Mouse (Mus musculus): ENCODE measurements around the gene Bmp10. TPM values are rescaled to one million over a fixed set of nuclear protein-coding genes. Genes with fewer than 3 reads are reported as not detected.

Gene Bmp10
- polyA plus RNA-seq, 2 experiments = 0.18 to 0.65 TPM

DNA sequence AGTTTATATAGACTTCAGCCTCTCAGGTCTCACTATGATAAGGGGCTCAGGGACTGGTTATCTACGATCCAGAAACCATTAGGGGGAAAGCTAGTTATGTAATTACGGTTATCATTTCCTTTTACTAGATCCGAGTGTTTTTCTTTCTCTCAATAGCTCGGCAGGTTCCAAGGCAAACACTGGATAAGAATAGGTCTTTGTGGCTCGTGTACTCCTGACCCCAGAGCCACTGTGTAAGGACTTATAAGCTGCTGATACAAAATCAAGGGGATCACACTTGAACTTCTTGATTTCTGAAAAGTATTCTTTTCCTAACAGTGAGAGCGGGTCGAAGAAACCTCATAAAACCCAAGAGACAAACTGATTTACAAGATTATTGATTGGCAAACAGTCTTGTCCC, 39.9 kb upstream of the Bmp10 start, which contains the start of gene Gkn3:
Gkn3 (minus strand) TSS at position 59 of the 400 bp plus-strand sequence.
- TF ChIP-seq CTCF (IDR thresholded peaks at IDR 0.05; ENCODE audit: low read depth) (no peak), EP300 (IDR thresholded peaks at IDR 0.05; ENCODE audit: low read depth) (no peak)
- no peak within 1 kb of the TSS for H3K4me2 ChIP-seq (ENCODE audit: low read depth)
- ATAC-seq (ENCODE audit: insufficient read depth) (no peak), DNase-seq (ENCODE audit: low read depth in 3 of 3, low spot score in 3 of 3) (no peak)
- 31% methylated on average over 7 of the region's 7 CpGs for WGBS (ENCODE audit: insufficient replicate concordance)
- no peak within 1 kb of the TSS for H3K27ac ChIP-seq
- no peaks in the 10 kb centered on the region for H3K27me3 ChIP-seq (ENCODE audit: control insufficient read depth, insufficient read depth, low read length)
- no peak within 1 kb of the TSS for H3K4me3 ChIP-seq (ENCODE audit: insufficient read depth in 1 of 2, low read depth in 2 of 2, low read length in 2 of 2)
- no peaks in the 10 kb centered on the region for H3K36me3 ChIP-seq (replicated peaks; ENCODE audit: control insufficient read depth, insufficient read depth, low read depth)
- no peak within 1 kb of the TSS for H3K9ac ChIP-seq (replicated peaks)
- no peaks in the 10 kb centered on the region for H3K9me3 ChIP-seq (ENCODE audit: control insufficient read depth, low read length)
- peaks cover 0 to 17% of the 10 kb centered on the region in 2 experiments; a peak in 3 of 4 replicates for H3K4me1 ChIP-seq (replicated peaks; ENCODE audit: control insufficient read depth in 2 of 2, insufficient read depth in 2 of 2, low read length in 1 of 2)

DNA sequence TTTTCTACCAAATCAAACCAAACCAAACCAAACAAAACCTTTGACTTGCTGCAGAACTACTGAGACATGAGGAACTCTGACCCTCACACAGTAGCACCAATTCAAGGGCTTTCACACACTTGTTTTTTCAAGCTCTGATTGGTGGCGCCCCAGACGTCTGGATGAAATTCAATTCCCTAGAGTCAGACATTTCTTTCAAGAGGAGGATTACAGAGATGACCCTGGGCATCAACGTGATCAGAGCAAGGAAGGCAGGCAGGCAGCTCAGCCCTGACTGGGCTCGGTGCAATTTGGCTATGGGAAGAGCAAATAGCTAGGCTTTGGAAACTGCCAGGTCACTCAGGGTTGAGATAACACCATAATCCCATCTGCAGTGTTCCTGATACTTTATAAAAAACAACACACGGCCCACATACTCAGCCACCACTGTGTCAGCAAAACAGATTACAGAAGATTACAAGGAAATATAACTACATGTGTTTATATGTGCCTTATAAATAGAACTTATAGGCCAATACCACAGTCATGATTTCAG, 39.3 kb upstream of the Bmp10 start:
- Histone ChIP-seq H3K9ac (replicated peaks) (no peak overlapping the region), H3K4me1 (replicated peaks; ENCODE audit: control insufficient read depth in 2 of 2, insufficient read depth in 2 of 2, low read length in 1 of 2) (peaks cover 0 to 17% of the 10 kb centered on the region in 2 experiments; a peak in 3 of 4 replicates), H3K4me2 (ENCODE audit: low read depth) (no peak overlapping the region), H3K9me3 (ENCODE audit: control insufficient read depth, low read length) (no peaks in the 10 kb centered on the region), H3K4me3 (ENCODE audit: insufficient read depth in 1 of 2, low read depth in 2 of 2, low read length in 2 of 2) (no peak overlapping the region), H3K27me3 (ENCODE audit: control insufficient read depth, insufficient read depth, low read length) (no peaks in the 10 kb centered on the region), H3K36me3 (replicated peaks; ENCODE audit: control insufficient read depth, insufficient read depth, low read depth) (no peaks in the 10 kb centered on the region), H3K27ac (no peak overlapping the region)
- WGBS (ENCODE audit: insufficient replicate concordance) = 20% methylated on average over 5 of the region's 5 CpGs
- DNase-seq (ENCODE audit: low read depth in 3 of 3, low spot score in 3 of 3) (no peak), ATAC-seq (ENCODE audit: insufficient read depth) (peak; percentile 21; the same call in 1 of the 2 replicates)
- TF ChIP-seq CTCF (IDR thresholded peaks at IDR 0.05; ENCODE audit: low read depth) (no peak), EP300 (IDR thresholded peaks at IDR 0.05; ENCODE audit: low read depth) (peak; percentile 22; the same call in 1 of the 2 replicates)

DNA sequence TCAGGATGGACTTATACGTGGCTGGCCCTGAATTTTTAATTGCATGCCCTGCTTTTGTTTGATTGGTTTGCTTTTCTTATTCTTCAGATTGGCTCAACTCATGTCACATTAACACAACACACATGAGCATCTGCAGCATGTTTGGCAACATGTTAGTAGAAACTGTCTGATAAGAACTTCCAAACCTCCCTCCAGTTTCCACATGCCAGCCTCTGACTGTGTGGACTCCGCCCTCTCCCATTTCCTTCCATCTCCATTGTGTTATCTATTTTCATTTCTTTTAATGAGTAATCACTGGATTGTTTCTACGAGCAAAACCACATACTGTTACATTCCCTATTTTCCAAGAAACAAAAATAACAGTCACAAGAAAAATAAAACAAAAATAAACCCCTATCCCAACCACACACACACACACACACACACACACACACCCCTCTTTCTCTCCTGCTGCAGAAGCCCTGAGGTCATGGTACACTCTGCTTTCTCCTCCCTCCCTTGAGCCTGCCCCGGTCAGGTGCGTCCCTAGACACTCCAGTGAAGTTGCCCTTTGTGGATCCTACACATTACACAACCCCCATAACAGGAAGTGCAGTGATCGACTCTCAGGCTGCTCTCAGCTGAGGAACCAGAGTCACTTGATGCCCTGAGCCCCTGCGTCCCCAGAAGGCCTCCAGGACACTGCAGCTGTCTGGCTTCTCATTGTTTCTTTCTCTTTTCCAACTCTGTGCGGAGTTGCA, 35.2 kb upstream of the Bmp10 start:
- no peaks in the 10 kb centered on the region for H3K27me3 ChIP-seq (ENCODE audit: control insufficient read depth, insufficient read depth, low read length)
- no peak overlapping the region for H3K4me2 ChIP-seq (ENCODE audit: low read depth)
- 0 out of 2 replicates have a peak, but pooled peaks have one; percentile 31 for ATAC-seq (ENCODE audit: insufficient read depth)
- no peak overlapping the region for H3K4me3 ChIP-seq (ENCODE audit: insufficient read depth in 1 of 2, low read depth in 2 of 2, low read length in 2 of 2)
- TF ChIP-seq EP300 (IDR thresholded peaks at IDR 0.05; ENCODE audit: low read depth) (no peak), CTCF (IDR thresholded peaks at IDR 0.05; ENCODE audit: low read depth) (no peak)
- WGBS (ENCODE audit: insufficient replicate concordance) = 31% methylated on average over 8 of the region's 8 CpGs
- peaks cover 0 to 13% of the 10 kb centered on the region in 2 experiments; a peak in 3 of 4 replicates for H3K4me1 ChIP-seq (replicated peaks; ENCODE audit: control insufficient read depth in 2 of 2, insufficient read depth in 2 of 2, low read length in 1 of 2)
- no peak overlapping the region for H3K9ac ChIP-seq (replicated peaks)
- no peak overlapping the region for H3K27ac ChIP-seq
- DNase-seq (ENCODE audit: low read depth in 3 of 3, low spot score in 3 of 3) = no peak
- H3K36me3 ChIP-seq (replicated peaks; ENCODE audit: control insufficient read depth, insufficient read depth, low read depth) = no peaks in the 10 kb centered on the region
- H3K9me3 ChIP-seq (ENCODE audit: control insufficient read depth, low read length) = no peaks in the 10 kb centered on the region

DNA sequence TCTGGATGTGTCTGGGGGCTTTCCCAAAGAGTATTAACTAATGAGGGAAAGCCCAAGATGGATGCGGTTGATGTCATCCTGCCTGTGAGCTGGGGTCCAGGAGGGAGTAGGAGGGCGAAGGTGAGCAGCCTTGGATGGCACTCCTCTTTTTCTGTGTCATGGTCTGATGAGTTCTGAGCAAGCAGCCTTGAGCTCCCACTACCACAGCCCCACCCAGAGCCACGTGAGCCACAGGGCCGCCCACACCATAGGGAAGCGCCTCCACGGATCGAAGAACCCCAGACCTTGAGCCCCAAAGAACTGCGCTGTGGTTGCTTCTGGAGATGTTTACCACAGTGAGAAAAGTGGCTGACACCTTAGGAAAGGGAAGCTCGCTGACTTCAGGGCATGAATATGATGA, 34.0 kb upstream of the Bmp10 start:
- Histone ChIP-seq H3K9me3 (ENCODE audit: control insufficient read depth, low read length) (no peaks in the 10 kb centered on the region), H3K9ac (replicated peaks) (no peak overlapping the region), H3K27ac (no peak overlapping the region), H3K27me3 (ENCODE audit: control insufficient read depth, insufficient read depth, low read length) (no peaks in the 10 kb centered on the region), H3K4me1 (replicated peaks; ENCODE audit: control insufficient read depth in 2 of 2, insufficient read depth in 2 of 2, low read length in 1 of 2) (peaks cover 0 to 9% of the 10 kb centered on the region in 2 experiments; a peak in 3 of 4 replicates), H3K4me2 (ENCODE audit: low read depth) (no peak overlapping the region), H3K4me3 (ENCODE audit: insufficient read depth in 1 of 2, low read depth in 2 of 2, low read length in 2 of 2) (no peak overlapping the region), H3K36me3 (replicated peaks; ENCODE audit: control insufficient read depth, insufficient read depth, low read depth) (no peaks in the 10 kb centered on the region)
- WGBS (ENCODE audit: insufficient replicate concordance) = 57% methylated on average over 9 of the region's 9 CpGs
- ATAC-seq (ENCODE audit: insufficient read depth) (no peak), DNase-seq (ENCODE audit: low read depth in 3 of 3, low spot score in 3 of 3) (no peak)
- TF ChIP-seq CTCF (IDR thresholded peaks at IDR 0.05; ENCODE audit: low read depth) (no peak), EP300 (IDR thresholded peaks at IDR 0.05; ENCODE audit: low read depth) (no peak)

DNA sequence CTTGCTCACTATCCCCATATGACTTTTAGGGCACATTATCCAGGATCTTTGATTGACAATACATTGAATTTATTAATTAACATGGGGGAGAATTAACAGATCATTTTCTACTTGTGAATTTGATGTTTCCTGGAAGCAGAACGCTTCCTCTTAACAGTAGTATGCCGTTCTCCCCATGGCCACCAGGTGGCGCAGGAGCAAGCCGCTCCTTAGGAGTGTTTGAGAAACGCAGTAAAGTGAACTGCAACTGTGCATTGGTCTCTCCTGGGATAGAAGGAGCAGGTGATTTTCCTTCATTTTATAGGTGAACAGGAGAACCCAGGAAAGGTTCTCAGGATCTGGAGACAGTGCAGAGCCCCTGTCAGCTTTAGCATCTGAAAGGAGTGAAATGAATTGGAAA, 29.7 kb upstream of the Bmp10 start:
- 1% methylated on average over 5 of the region's 5 CpGs for WGBS (ENCODE audit: insufficient replicate concordance)
- no peak overlapping the region for H3K4me2 ChIP-seq (ENCODE audit: low read depth)
- ATAC-seq (ENCODE audit: insufficient read depth) = no peak

More for the DNA sequence above, 29.7 kb upstream of the Bmp10 start:
- Histone ChIP-seq H3K36me3 (replicated peaks; ENCODE audit: control insufficient read depth, insufficient read depth, low read depth) (no peaks in the 10 kb centered on the region), H3K4me3 (ENCODE audit: insufficient read depth in 1 of 2, low read depth in 2 of 2, low read length in 2 of 2) (no peak overlapping the region), H3K9ac (replicated peaks) (no peak overlapping the region), H3K9me3 (ENCODE audit: control insufficient read depth, low read length) (no peaks in the 10 kb centered on the region), H3K27ac (no peak overlapping the region), H3K27me3 (ENCODE audit: control insufficient read depth, insufficient read depth, low read length) (no peaks in the 10 kb centered on the region), H3K4me1 (replicated peaks; ENCODE audit: control insufficient read depth in 2 of 2, insufficient read depth in 2 of 2, low read length in 1 of 2) (peaks cover 0 to 14% of the 10 kb centered on the region in 2 experiments; a peak in 2 of 4 replicates)
- DNase-seq (ENCODE audit: low read depth in 3 of 3, low spot score in 3 of 3) = peak in 2 of 3 experiments; percentile 33 to 41
- peak; percentile 96 for TF ChIP-seq CTCF (IDR thresholded peaks at IDR 0.05; ENCODE audit: low read depth)
- TF ChIP-seq EP300 (IDR thresholded peaks at IDR 0.05; ENCODE audit: low read depth) = no peak

All from liver, embryonic 14.5 days (tissue).